Mouse (Mus musculus) lung, postnatal 0 days (tissue): ENCODE measurements around the gene Terf2.

Source experiments
- CTCF ChIP-seq: IDR thresholded peaks from 2 replicates; pipeline ENCODE4 v1.5.1; 2016; ENCODE audit warnings: antibody characterized with exemption, mild to moderate bottlenecking
- EP300 ChIP-seq: IDR thresholded peaks from 2 replicates; pipeline ENCODE4 v1.6.1; 2016; ENCODE audit warnings: antibody characterized with exemption, mild to moderate bottlenecking, control low read depth

DNA sequence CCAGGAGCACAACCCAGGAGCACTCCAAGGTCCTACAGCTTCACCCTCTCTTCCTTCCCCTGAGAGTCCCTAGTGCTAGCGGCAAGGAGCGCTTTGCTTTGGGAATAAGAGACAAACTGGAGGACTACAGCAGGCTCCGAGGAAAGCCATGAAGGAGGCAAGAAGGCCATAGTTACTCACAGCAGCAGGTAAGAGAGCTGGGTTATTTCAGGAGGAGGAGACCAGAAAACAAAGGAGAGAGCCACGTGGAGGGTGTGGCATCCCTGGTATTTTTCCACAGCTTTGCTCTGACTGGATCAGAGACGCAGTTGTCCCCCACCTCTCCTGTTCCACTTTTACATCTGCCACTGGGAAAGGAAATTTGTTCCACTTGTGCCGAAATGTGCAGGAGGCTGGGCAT lies 37.5 kb upstream of the Terf2 start:
- no peak for TF ChIP-seq CTCF
- no peak for TF ChIP-seq EP300
